Mouse (Mus musculus): ENCODE data around the gene a. TPM values are rescaled to one million over a fixed set of nuclear protein-coding genes. Genes with fewer than 3 reads are reported as not detected.

Gene a
- 0.18 TPM in 1 of 2 replicates, not detected in the other for polyA plus RNA-seq (2015; fragmentation: Nextera tagmentation; extraction: Ambion mirVana)

- H3K9ac ChIP-seq (ENCODE audit: low read depth, low read length): peak within 1 kb of the TSS; percentile 90
- peak within 1 kb of the TSS; percentile 95 for H3K27ac ChIP-seq (ENCODE audit: low read depth, low read length)
- H3K9me3 ChIP-seq (ENCODE audit: control insufficient read depth): no peaks in the 10 kb centered on the region
- no peaks in the 10 kb centered on the region for H3K27me3 ChIP-seq (replicated peaks; ENCODE audit: control insufficient read depth, insufficient read depth, low read length)
- H3K4me2 ChIP-seq (replicated peaks; ENCODE audit: low read depth): peak within 1 kb of the TSS; percentile 71
- H3K4me3 ChIP-seq (ENCODE audit: low read depth, low read length): peak within 1 kb of the TSS; percentile 86
- peak; percentile 93 for ATAC-seq
- peaks cover 14% of the 10 kb centered on the region; the same call in 1 of the 2 replicates for H3K4me1 ChIP-seq (replicated peaks; ENCODE audit: control insufficient read depth, insufficient read depth, low read length)
- under 1% methylated on average over 89 of the region's 89 CpGs for WGBS
- no peaks in the 10 kb centered on the region for H3K36me3 ChIP-seq (ENCODE audit: control insufficient read depth, insufficient read depth)
- peak; percentile 40 for TF ChIP-seq CTCF (IDR thresholded peaks at IDR 0.05; ENCODE audit: low read depth)
Measured at GRCm38 (mm10) chr2:154790656-154791483, at the start of gene a, which contains the start of gene Raly. TSS of gene a (plus strand) at chr2:154791402. TSS of gene Raly (plus strand) at chr2:154791096.

GRCm38 (mm10) chr2:154742911-154743819 is 48.0 kb upstream of the a start:
- no peak overlapping the region for H3K4me3 ChIP-seq (ENCODE audit: low read depth, low read length)
- no peaks in the 10 kb centered on the region for H3K9me3 ChIP-seq (ENCODE audit: control insufficient read depth)
- no peak for TF ChIP-seq CTCF (IDR thresholded peaks at IDR 0.05; ENCODE audit: low read depth)
- no peak overlapping the region for H3K4me2 ChIP-seq (replicated peaks; ENCODE audit: low read depth)
- no peaks in the 10 kb centered on the region for H3K27me3 ChIP-seq (replicated peaks; ENCODE audit: control insufficient read depth, insufficient read depth, low read length)
- H3K9ac ChIP-seq (ENCODE audit: low read depth, low read length): no peak overlapping the region
- no peak for ATAC-seq
- H3K27ac ChIP-seq (ENCODE audit: low read depth, low read length): no peak overlapping the region
- no peaks in the 10 kb centered on the region for H3K36me3 ChIP-seq (ENCODE audit: control insufficient read depth, insufficient read depth)
- WGBS: 70% methylated on average over 10 of the region's 10 CpGs
- no peaks in the 10 kb centered on the region for H3K4me1 ChIP-seq (replicated peaks; ENCODE audit: control insufficient read depth, insufficient read depth, low read length)

- Histone ChIP-seq H3K9me3 (ENCODE audit: control insufficient read depth) (no peaks in the 10 kb centered on the region), H3K4me3 (ENCODE audit: low read depth, low read length) (no peak overlapping the region), H3K36me3 (ENCODE audit: control insufficient read depth, insufficient read depth) (no peaks in the 10 kb centered on the region), H3K27ac (ENCODE audit: low read depth, low read length) (no peak overlapping the region), H3K27me3 (replicated peaks; ENCODE audit: control insufficient read depth, insufficient read depth, low read length) (no peaks in the 10 kb centered on the region), H3K4me1 (replicated peaks; ENCODE audit: control insufficient read depth, insufficient read depth, low read length) (no peaks in the 10 kb centered on the region), H3K9ac (ENCODE audit: low read depth, low read length) (no peak overlapping the region), H3K4me2 (replicated peaks; ENCODE audit: low read depth) (no peak overlapping the region)
- no peak for TF ChIP-seq CTCF (IDR thresholded peaks at IDR 0.05; ENCODE audit: low read depth)
- WGBS: 78% methylated on average over 4 of the region's 4 CpGs
- no peak for ATAC-seq
Measured at GRCm38 (mm10) chr2:154743915-154744314, 47.3 kb upstream of the a start.

- Histone ChIP-seq H3K9ac (ENCODE audit: low read depth, low read length) (no peak overlapping the region), H3K4me1 (replicated peaks; ENCODE audit: control insufficient read depth, insufficient read depth, low read length) (no peaks in the 10 kb centered on the region), H3K36me3 (ENCODE audit: control insufficient read depth, insufficient read depth) (no peaks in the 10 kb centered on the region), H3K27ac (ENCODE audit: low read depth, low read length) (no peak overlapping the region), H3K9me3 (ENCODE audit: control insufficient read depth) (no peaks in the 10 kb centered on the region), H3K27me3 (replicated peaks; ENCODE audit: control insufficient read depth, insufficient read depth, low read length) (no peaks in the 10 kb centered on the region), H3K4me3 (ENCODE audit: low read depth, low read length) (no peak overlapping the region), H3K4me2 (replicated peaks; ENCODE audit: low read depth) (no peak overlapping the region)
- peak; percentile 38; the same call in 1 of the 2 replicates for TF ChIP-seq CTCF (IDR thresholded peaks at IDR 0.05; ENCODE audit: low read depth)
- WGBS: 86% methylated on average over 2 of the region's 2 CpGs
- no peak for ATAC-seq
Measured at GRCm38 (mm10) chr2:154748383-154748782, 42.8 kb upstream of the a start.

GRCm38 (mm10) chr2:154749046-154750036 is 41.9 kb upstream of the a start:
- Histone ChIP-seq H3K4me2 (replicated peaks; ENCODE audit: low read depth) (no peak overlapping the region), H3K27ac (ENCODE audit: low read depth, low read length) (no peak overlapping the region), H3K4me1 (replicated peaks; ENCODE audit: control insufficient read depth, insufficient read depth, low read length) (no peaks in the 10 kb centered on the region), H3K9me3 (ENCODE audit: control insufficient read depth) (no peaks in the 10 kb centered on the region), H3K36me3 (ENCODE audit: control insufficient read depth, insufficient read depth) (no peaks in the 10 kb centered on the region), H3K27me3 (replicated peaks; ENCODE audit: control insufficient read depth, insufficient read depth, low read length) (no peaks in the 10 kb centered on the region), H3K4me3 (ENCODE audit: low read depth, low read length) (no peak overlapping the region), H3K9ac (ENCODE audit: low read depth, low read length) (no peak overlapping the region)
- no peak for ATAC-seq
- TF ChIP-seq CTCF (IDR thresholded peaks at IDR 0.05; ENCODE audit: low read depth): no peak
- 62% methylated on average over 23 of the region's 23 CpGs for whole genome bisulfite sequencing

Data from intestine, postnatal 0 days (tissue).